Mouse (Mus musculus) embryonic stem cell, embryonic (primary cell): ENCODE results near the gene Hmga1.

Source experiments
- CTCF ChIA-PET, 4 experiments: fragments of 300-600 bp in 2 of 4; fragments of 350-600 bp in 2 of 4; sonication (Branson Sonifier 250); formaldehyde crosslinking; loops; one replicate each; lab custom pipeline; 2022; ENCODE audit warnings: inconsistent platforms in 2 of 4; lab: Charles Lee
- POLR2A ChIA-PET, 4 experiments: fragments of 300-600 bp in 2 of 4; fragments of 350-600 bp in 2 of 4; sonication (Branson Sonifier 250); formaldehyde crosslinking; loops; one replicate each; lab custom pipeline; 2022; ENCODE audit warnings: antibody characterized with exemption in 4 of 4, inconsistent platforms in 1 of 4; lab: Charles Lee

Gene Hmga1

DNA sequence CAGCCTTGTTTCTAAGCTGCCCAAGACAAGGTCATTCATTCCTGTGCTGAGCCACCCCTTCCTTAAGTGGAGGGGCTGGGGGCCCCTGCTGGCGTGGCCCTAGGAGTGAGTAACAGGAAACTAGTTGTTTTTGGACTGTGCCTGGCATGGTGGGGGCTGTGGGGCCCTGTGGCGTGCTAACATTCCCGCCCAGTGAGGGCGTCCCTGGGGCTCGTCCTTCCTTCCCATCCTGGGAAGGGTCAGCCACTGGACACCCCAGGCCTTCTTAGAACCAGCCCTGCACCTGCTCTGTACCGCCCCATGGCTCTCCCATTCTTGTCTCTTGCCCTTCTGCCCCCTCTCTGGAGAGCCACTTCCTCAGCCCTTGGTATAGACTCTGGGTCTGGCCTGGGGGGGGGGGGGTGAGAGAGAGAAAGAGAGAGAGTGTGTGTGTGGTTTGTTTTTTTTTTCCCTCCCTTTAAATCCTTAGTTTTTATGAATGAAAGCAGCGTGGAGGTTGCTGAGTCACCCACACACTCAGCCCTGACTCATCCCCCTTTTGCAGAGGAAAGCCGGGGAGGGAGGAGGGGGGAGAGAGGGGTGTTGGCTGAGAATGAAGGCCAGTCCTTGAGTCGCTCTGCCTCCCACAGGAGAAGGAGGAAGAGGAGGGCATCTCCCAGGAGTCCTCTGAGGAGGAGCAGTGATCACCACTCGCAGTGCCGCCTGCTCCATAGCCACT lies 5.7 kb downstream of the Hmga1 start:
- CTCF ChIA-PET = no interaction called here
- POLR2A ChIA-PET = interaction anchor here in 3 of 4 experiments (0.7 to 8.9 kb wide), 9 partner anchors 11 to 71 kb away, joined by 3 to 146 read pairs (median 3); partner anchors contain the start of genes Nudt3 (in 1 of the 3), RPS10-NUDT3 (in 1 of the 3) and Rps10 (in 1 of the 3)

GRCm38 (mm10) chr17:27563771-27564244 lies 7.5 kb downstream of the Hmga1 start:
- POLR2A ChIA-PET = interaction anchor here (0.6 to 4.9 kb wide), 24 partner anchors 7 to 375 kb away, joined by 3 to 66 read pairs (median 6); partner anchors contain the start of genes Hmga1 (in 2 of the 4), Nudt3 (in 1 of the 4) and RPS10-NUDT3 (in 1 of the 4)
- CTCF ChIA-PET = interaction anchor here in 2 of 4 experiments (1.2 to 2.1 kb wide), 2 partner anchors 29 kb away, joined by 4 read pairs; no protein-coding TSS in a partner anchor

DNA sequence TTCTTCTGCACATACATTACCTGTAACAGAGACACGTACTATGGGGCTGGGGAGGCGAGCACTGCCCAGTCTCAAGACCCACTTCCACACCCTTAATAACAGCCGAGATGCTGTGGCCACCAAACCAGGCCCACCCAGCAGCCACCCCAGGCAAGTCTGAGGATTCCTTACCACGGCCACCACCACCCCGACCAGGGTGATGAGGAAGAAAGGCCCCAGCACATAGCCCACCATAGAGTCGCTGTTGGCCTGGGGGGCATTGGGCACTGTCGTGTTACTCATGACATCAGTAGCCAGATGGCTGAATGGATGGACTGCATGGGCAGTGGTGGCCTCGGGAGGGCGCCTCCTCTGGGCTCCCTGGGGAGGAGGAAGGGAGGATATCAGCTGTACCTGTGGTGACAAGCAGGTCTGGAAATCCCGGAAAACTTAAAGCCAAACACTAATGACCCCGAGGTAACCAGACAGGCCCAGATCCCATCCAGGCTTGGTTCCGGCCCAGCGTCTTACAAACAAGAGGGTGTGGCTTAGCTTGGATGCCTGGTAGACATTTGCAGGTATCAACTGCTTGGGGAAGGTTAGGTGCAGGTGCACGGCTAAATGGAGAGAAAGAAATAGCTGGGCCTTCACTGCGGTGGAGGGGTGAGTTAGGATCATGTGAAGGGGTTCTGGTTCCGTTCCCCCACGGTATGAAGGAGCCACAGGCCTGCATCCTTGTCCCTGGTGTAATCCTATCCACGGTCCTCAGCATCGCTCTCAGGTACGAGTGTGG lies 8.3 kb downstream of the Hmga1 start:
- POLR2A ChIA-PET = interaction anchor here (0.5 to 4.9 kb wide), 49 partner anchors 8 to 517 kb away, joined by 3 to 66 read pairs (median 4); partner anchors contain the start of genes Hmga1 (in 4 of the 4), RPS10-NUDT3 (in 2 of the 4), Nudt3 (in 1 of the 4) and Rps10 (in 1 of the 4)
- CTCF ChIA-PET = interaction anchor here in 3 of 4 experiments (0.7 to 2.3 kb wide), 12 partner anchors 8 to 115 kb away, joined by 3 to 11 read pairs (median 4); partner anchors contain the start of gene Hmga1 (in 1 of the 3)

DNA sequence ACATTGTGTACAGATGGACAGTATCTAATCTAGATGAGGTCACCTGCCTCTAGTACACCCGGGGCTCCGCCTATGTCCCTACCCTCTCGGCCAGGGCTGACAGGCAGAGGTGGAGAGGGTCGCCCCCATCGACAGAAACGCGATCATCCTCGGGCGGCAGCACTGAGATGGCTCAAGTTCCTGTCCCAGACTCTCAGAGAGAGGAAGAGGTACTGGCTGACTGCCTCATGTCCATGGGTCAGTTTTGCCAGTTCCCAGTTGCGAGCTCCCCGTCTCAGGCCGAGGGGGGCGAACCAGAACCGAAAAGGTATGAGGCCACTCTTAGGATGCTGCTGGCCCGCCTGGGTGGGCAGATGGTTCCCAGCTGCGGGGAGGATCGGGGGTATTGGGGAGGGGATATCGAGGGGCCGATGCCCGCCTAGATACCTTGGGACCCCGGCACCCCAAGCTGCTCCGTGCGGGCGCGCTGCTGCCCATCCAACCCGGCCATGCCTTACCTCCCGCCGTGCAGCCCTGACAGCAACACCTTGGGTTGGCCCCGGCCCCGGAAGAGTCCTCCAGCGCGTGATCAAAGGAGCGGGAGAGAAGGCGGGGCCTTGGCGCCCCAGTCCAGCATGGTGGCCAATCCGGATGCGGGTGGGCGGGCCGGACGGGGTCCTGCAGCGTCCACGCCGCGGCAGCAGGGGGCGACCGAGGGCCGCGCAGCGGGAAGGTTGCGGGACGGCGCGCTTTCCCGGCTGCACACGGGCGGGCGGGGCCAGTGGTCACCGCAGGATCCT lies 9.1 kb downstream of the Hmga1 start, which contains the start of gene AI413582:
Gene AI413582, minus strand, starts transcription at position 594 of the 779 bp plus-strand sequence.
- POLR2A ChIA-PET = interaction anchor here (0.5 to 4.9 kb wide), 55 partner anchors 9 to 517 kb away, joined by 3 to 66 read pairs (median 4); partner anchors contain the start of genes Hmga1 (in 4 of the 4), Nudt3 (in 2 of the 4), RPS10-NUDT3 (in 2 of the 4) and Rps10 (in 1 of the 4)
- CTCF ChIA-PET = interaction anchor here in 3 of 4 experiments (0.8 to 2.3 kb wide), 20 partner anchors 9 to 483 kb away, joined by 3 to 11 read pairs (median 4); partner anchors contain the start of gene Hmga1 (in 2 of the 3)

- POLR2A ChIA-PET = interaction anchor here in 3 of 4 experiments (0.6 to 4.9 kb wide), 38 partner anchors 8 to 516 kb away, joined by 3 to 66 read pairs (median 6); partner anchors contain the start of genes Hmga1 (in 3 of the 3), Nudt3 (in 2 of the 3), RPS10-NUDT3 (in 2 of the 3) and Rps10 (in 1 of the 3)
- CTCF ChIA-PET = interaction anchor here in 3 of 4 experiments (0.5 to 2.3 kb wide), 27 partner anchors 9 to 482 kb away, joined by 3 to 11 read pairs (median 3); partner anchors contain the start of gene Hmga1 (in 2 of the 3)
These were observed 9.6 kb downstream of the Hmga1 start for GRCm38 (mm10) chr17:27565942-27566267.

DNA sequence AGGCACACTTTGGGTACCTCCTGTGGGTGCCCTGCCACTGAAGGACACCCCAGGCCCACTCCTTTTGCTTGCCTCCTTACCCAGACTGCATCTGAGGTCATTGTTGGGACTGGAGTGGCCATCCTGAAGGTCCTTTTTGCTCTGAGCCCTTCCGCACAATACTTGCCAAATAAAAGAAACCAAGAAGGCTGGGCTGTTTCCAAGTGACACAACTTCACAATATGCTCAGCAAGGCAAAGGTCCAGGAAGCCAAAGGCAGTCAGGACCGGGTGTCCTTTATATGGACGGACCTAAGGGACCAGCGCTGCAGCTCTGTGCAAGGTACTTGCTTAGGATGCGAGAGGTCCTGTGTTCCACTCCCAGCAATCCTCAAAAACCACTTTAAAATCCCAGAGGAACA lies 11.9 kb downstream of the Hmga1 start:
- ChIA-PET POLR2A (interaction anchor here in 3 of 4 experiments (0.6 to 12.5 kb wide), 18 partner anchors 9 to 68 kb away, joined by 3 to 136 read pairs (median 4); partner anchors contain the start of genes Hmga1 (in 2 of the 3), RPS10-NUDT3 (in 1 of the 3) and Rps10 (in 1 of the 3)), CTCF (interaction anchor here in 2 of 4 experiments (0.6 to 2.0 kb wide), 4 partner anchors 9 to 70 kb away, joined by 3 to 5 read pairs (median 4); no protein-coding TSS in a partner anchor)

GRCm38 (mm10) chr17:27571315-27571714 lies 15.0 kb downstream of the Hmga1 start:
- CTCF ChIA-PET = interaction anchor here in 3 of 4 experiments (0.6 to 1.5 kb wide), 10 partner anchors 11 to 870 kb away, joined by 3 to 6 read pairs (median 4); partner anchors contain the start of gene Nudt3 (in 1 of the 3)
- POLR2A ChIA-PET = interaction anchor here (0.6 to 12.5 kb wide), 19 partner anchors 8 to 916 kb away, joined by 3 to 136 read pairs (median 4); partner anchors contain the start of genes Hmga1 (in 3 of the 4), RPS10-NUDT3 (in 2 of the 4) and Rps10 (in 1 of the 4)

DNA sequence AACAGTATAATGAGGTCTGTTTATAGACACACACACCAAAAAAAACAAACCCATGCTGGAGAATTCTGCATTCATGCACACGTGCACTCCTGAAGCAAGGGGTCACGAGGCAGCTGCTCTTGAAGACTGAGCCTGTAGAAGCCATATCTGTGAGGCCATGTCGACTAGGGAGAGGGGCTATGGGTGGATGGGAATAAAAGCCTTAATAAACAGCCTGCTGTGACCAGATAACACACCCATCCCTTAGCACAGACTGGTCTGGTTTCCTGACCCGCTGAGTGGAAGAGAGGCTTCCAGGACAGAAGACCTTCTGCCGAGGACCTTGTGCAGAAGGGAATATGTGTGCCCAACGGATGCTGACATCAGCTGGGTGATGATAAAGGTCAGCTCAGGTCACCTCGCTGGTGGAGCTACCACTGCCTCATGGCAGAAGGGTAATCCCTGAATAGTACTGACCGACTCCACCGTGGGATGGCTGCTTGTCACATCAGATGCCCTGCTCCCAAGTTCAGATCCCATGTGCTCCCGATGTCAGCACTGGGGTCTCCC lies 17.5 kb downstream of the Hmga1 start:
- ChIA-PET CTCF (interaction anchor here in 3 of 4 experiments (0.6 to 1.6 kb wide), 6 partner anchors 18 to 412 kb away, joined by 3 to 7 read pairs (median 4); no protein-coding TSS in a partner anchor), POLR2A (interaction anchor here (0.7 to 12.5 kb wide), 15 partner anchors 8 to 62 kb away, joined by 3 to 136 read pairs (median 4); partner anchors contain the start of genes Hmga1 (in 3 of the 4), AI413582 (in 2 of the 4), Nudt3 (in 2 of the 4) and RPS10-NUDT3 (in 1 of the 4))

GRCm38 (mm10) chr17:27574470-27575115 lies 18.3 kb downstream of the Hmga1 start:
- ChIA-PET CTCF (interaction anchor here in 2 of 4 experiments (0.6 to 1.6 kb wide), 8 partner anchors 9 to 229 kb away, joined by 3 to 4 read pairs (median 3); partner anchors contain the start of genes AI413582 (in 1 of the 2) and Rps10 (in 1 of the 2)), POLR2A (interaction anchor here (0.7 to 12.5 kb wide), 16 partner anchors 9 to 61 kb away, joined by 3 to 136 read pairs (median 8); partner anchors contain the start of genes Hmga1 (in 4 of the 4), AI413582 (in 2 of the 4), Nudt3 (in 2 of the 4) and RPS10-NUDT3 (in 2 of the 4))

- ChIA-PET POLR2A (interaction anchor here (0.6 to 12.5 kb wide), 14 partner anchors 10 to 61 kb away, joined by 3 to 136 read pairs (median 9); partner anchors contain the start of genes Hmga1 (in 4 of the 4), RPS10-NUDT3 (in 2 of the 4), AI413582 (in 1 of the 4) and Nudt3 (in 1 of the 4)), CTCF (interaction anchor here in 2 of 4 experiments (0.6 to 1.6 kb wide), 7 partner anchors 10 to 85 kb away, joined by 3 to 4 read pairs (median 3); partner anchors contain the start of genes AI413582 (in 1 of the 2) and Rps10 (in 1 of the 2))
These were observed 18.9 kb downstream of the Hmga1 start for GRCm38 (mm10) chr17:27575116-27575776.

DNA sequence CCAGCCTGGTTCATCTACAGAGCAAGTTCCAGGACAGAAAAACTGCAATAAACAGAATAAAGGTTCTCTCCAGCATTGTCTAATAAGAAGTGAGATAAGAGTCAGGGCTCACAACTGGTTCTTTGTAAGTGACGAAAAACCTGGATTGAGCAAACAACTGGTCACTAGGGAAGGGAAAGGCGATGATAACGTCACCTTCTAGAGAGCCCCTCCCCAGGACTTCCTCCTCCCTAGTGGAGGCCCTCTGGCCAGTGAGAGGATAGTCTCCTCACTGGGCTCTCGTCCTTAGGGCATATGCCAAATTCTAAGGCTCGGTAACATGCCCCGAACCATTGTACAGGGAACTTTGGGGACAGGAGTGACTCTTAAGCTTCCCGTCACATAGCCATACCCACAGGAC lies 19.8 kb downstream of the Hmga1 start:
- ChIA-PET POLR2A (interaction anchor here in 3 of 4 experiments (1.0 to 12.5 kb wide), 10 partner anchors 10 to 59 kb away, joined by 3 to 136 read pairs (median 8); partner anchors contain the start of genes Hmga1 (in 3 of the 3) and RPS10-NUDT3 (in 1 of the 3)), CTCF (interaction anchor here in 2 of 4 experiments (1.5 to 6.3 kb wide), 2 partner anchors 8 to 15 kb away, joined by 5 to 36 read pairs; no protein-coding TSS in a partner anchor)

DNA sequence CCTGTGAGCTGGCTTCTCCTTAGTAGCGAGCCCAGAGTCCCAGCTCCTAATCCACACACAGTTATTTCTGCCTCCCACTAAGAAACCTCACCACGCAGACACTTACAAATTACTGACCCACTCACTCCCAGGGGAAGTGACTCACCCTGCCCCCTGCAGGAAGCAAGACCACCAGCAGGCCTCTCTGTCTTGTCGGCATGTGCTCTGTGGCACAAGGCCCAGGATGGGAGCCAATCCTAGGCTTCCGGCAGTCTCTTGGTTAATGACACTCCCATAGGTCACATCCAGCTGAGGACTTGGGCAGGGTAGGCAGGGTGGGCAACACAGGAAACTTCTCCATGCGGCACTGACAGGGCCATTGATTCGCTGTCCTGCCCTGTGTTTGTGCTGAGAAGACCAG lies 21.2 kb downstream of the Hmga1 start:
- ChIA-PET CTCF (interaction anchor here in 3 of 4 experiments (0.6 to 6.3 kb wide), 11 partner anchors 9 to 70 kb away, joined by 3 to 36 read pairs (median 5); partner anchors contain the start of gene Hmga1 (in 1 of the 3)), POLR2A (interaction anchor here in 3 of 4 experiments (0.7 to 12.5 kb wide), 15 partner anchors 8 to 224 kb away, joined by 3 to 136 read pairs (median 9); partner anchors contain the start of genes Hmga1 (in 3 of the 3), AI413582 (in 1 of the 3) and RPS10-NUDT3 (in 1 of the 3))

DNA sequence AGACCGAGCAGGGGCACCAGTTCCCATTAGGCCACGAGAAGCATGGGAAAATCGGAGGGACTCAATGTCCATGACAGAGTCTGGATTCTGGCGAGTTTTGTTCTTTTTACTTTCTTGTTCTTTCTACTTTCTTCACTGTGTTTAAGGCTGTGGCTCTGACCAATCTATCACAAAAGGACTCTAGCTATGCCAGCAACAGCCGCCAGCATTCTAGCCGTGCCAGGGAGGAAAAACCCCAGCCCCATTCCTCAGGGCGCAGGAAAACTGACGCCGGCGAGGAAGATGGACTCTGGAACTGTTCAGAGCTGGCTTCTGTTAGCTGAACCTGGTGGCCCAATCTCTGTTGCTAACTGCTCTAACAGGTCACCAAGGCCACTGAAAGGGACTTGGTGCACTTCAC lies 22.2 kb downstream of the Hmga1 start:
- ChIA-PET CTCF (interaction anchor here in 2 of 4 experiments (1.2 to 6.3 kb wide), 11 partner anchors 12 to 61 kb away, joined by 3 to 36 read pairs (median 4); partner anchors contain the start of genes AI413582 (in 1 of the 2) and Hmga1 (in 1 of the 2)), POLR2A (interaction anchor here in 3 of 4 experiments (0.8 to 12.5 kb wide), 20 partner anchors 8 to 277 kb away, joined by 3 to 136 read pairs (median 4); partner anchors contain the start of genes Hmga1 (in 3 of the 3) and AI413582 (in 1 of the 3))
